Mouse (Mus musculus): ENCODE measurements around the gene Sfxn3. TPM values are rescaled to one million over a fixed set of nuclear protein-coding genes. Genes with fewer than 3 reads are reported as not detected.

Sfxn3 gene
- total and polyA plus RNA-seq, 3 experiments, result 5.0 to 10.6 TPM; not detected in 1

GRCm38 (mm10) chr19:45057724-45058112, 10.4 kb downstream of the Sfxn3 start:
- H3K4me3 ChIP-seq (ENCODE audit: control insufficient read depth in 1 of 2, insufficient read depth in 1 of 2, low read depth in 2 of 2, low read length in 2 of 2), result peak overlapping the region; percentile 81 to 94
- H3K9me3 ChIP-seq (replicated peaks; ENCODE audit: insufficient read depth, low read length), result no peaks in the 10 kb centered on the region
- peak overlapping the region; percentile 97 for H3K27ac ChIP-seq (ENCODE audit: control insufficient read depth, low read depth, low read length)
- peak overlapping the region; percentile 75 for H3K9ac ChIP-seq (ENCODE audit: control insufficient read depth, low read depth, low read length, poor library complexity, severe bottlenecking)
- H3K4me1 ChIP-seq (ENCODE audit: control insufficient read depth in 1 of 2, insufficient read depth in 2 of 2, low read length in 2 of 2), result peaks cover 13 to 32% of the 10 kb centered on the region in 2 experiments
- peaks cover 3% of the 10 kb centered on the region; the same call in 1 of the 2 replicates for H3K79me2 ChIP-seq (ENCODE audit: control insufficient read depth, insufficient read depth, low read length, poor library complexity)
- DNase-seq (ENCODE audit: low read depth, low spot score), result no peak
- no peaks in the 10 kb centered on the region for H3K27me3 ChIP-seq (ENCODE audit: control insufficient read depth in 1 of 2, insufficient read depth in 2 of 2, low read length in 2 of 2)
- no peak for TF ChIP-seq ZNF384 (IDR thresholded peaks at IDR 0.05; ENCODE audit: low read depth, low read length)
- no peak for TF ChIP-seq UBTF (IDR thresholded peaks at IDR 0.05; ENCODE audit: borderline replicate concordance, insufficient read depth, low read depth, low read length)
- no peak for TF ChIP-seq POLR2AphosphoS2 (IDR thresholded peaks at IDR 0.05; ENCODE audit: low read length)
- TF ChIP-seq CHD2 (IDR thresholded peaks at IDR 0.05; ENCODE audit: low read length), result no peak
- no peak for TF ChIP-seq NELFE (IDR thresholded peaks at IDR 0.05; ENCODE audit: low read depth, low read length)
- TF ChIP-seq GATA1 (IDR thresholded peaks at IDR 0.05; ENCODE audit: low read depth, low read length), result no peak
- TF ChIP-seq MYC (IDR thresholded peaks at IDR 0.05; ENCODE audit: low read depth, low read length), result no peak
- no peak; the same call in 1 of the 2 replicates for TF ChIP-seq MAZ (IDR thresholded peaks at IDR 0.05; ENCODE audit: low read depth, low read length)
- TF ChIP-seq ETS1 (IDR thresholded peaks at IDR 0.05; ENCODE audit: low read depth, low read length), result no peak
- TF ChIP-seq USF1 (IDR thresholded peaks at IDR 0.05; ENCODE audit: low read depth, low read length), result no peak
- no peak for TF ChIP-seq MEF2A (IDR thresholded peaks at IDR 0.05; ENCODE audit: extremely low read depth, insufficient replicate concordance, low read depth, low read length, poor library complexity, severe bottlenecking)
- no peak for TF ChIP-seq RCOR1 (IDR thresholded peaks at IDR 0.05; ENCODE audit: low read depth, low read length)
- TF ChIP-seq MAX (IDR thresholded peaks at IDR 0.05; ENCODE audit: low read length), result no peak
- TF ChIP-seq CHD1 (IDR thresholded peaks at IDR 0.05; ENCODE audit: low read depth, low read length), result no peak
- TF ChIP-seq NRF1 (IDR thresholded peaks at IDR 0.05; ENCODE audit: insufficient read depth, low read depth, low read length, poor library complexity, severe bottlenecking), result no peak
- no peak for TF ChIP-seq TBP (IDR thresholded peaks at IDR 0.05; ENCODE audit: low read depth, low read length)
- H3K36me3 ChIP-seq (ENCODE audit: control insufficient read depth in 1 of 2, insufficient read depth in 2 of 2, low read length in 2 of 2), result peaks cover 0 to 29% of the 10 kb centered on the region in 2 experiments; a peak in 2 of 4 replicates

- no peaks in the 10 kb centered on the region for H3K27me3 ChIP-seq (ENCODE audit: control insufficient read depth in 1 of 2, insufficient read depth in 2 of 2, low read length in 2 of 2)
- peak overlapping the region; percentile 97 for H3K27ac ChIP-seq (ENCODE audit: control insufficient read depth, low read depth, low read length)
- peaks cover 0 to 31% of the 10 kb centered on the region in 2 experiments; a peak in 2 of 4 replicates for H3K36me3 ChIP-seq (ENCODE audit: control insufficient read depth in 1 of 2, insufficient read depth in 2 of 2, low read length in 2 of 2)
- H3K4me1 ChIP-seq (ENCODE audit: control insufficient read depth in 1 of 2, insufficient read depth in 2 of 2, low read length in 2 of 2), result peaks cover 13 to 32% of the 10 kb centered on the region in 2 experiments
- peak overlapping the region; percentile 81 to 94 for H3K4me3 ChIP-seq (ENCODE audit: control insufficient read depth in 1 of 2, insufficient read depth in 1 of 2, low read depth in 2 of 2, low read length in 2 of 2)
- peak; percentile 99 for DNase-seq (ENCODE audit: low read depth, low spot score)
- H3K9ac ChIP-seq (ENCODE audit: control insufficient read depth, low read depth, low read length, poor library complexity, severe bottlenecking), result peak overlapping the region; percentile 92
- no peaks in the 10 kb centered on the region for H3K9me3 ChIP-seq (replicated peaks; ENCODE audit: insufficient read depth, low read length)
- H3K79me2 ChIP-seq (ENCODE audit: control insufficient read depth, insufficient read depth, low read length, poor library complexity), result peaks cover 3% of the 10 kb centered on the region; the same call in 1 of the 2 replicates
- TF ChIP-seq ZC3H11A (IDR thresholded peaks at IDR 0.05; ENCODE audit: low read depth, low read length) (no peak), ZNF384 (IDR thresholded peaks at IDR 0.05; ENCODE audit: low read depth, low read length) (no peak), E2F4 (IDR thresholded peaks at IDR 0.05; ENCODE audit: borderline replicate concordance, low read depth, low read length) (no peak), TAL1 (IDR thresholded peaks at IDR 0.05; ENCODE audit: low read length) (no peak), ELF1 (IDR thresholded peaks at IDR 0.05; ENCODE audit: low read depth, low read length) (peak; percentile 92), POLR2AphosphoS5 (IDR thresholded peaks at IDR 0.05; ENCODE audit: borderline replicate concordance, low read depth, low read length) (peak; percentile 39; the same call in 1 of the 2 replicates), MAX (IDR thresholded peaks at IDR 0.05; ENCODE audit: low read length) (no peak), CHD2 (IDR thresholded peaks at IDR 0.05; ENCODE audit: low read length) (peak; percentile 90), USF1 (IDR thresholded peaks at IDR 0.05; ENCODE audit: low read depth, low read length) (no peak), ZKSCAN1 (IDR thresholded peaks at IDR 0.05; ENCODE audit: low read depth, low read length) (no peak), SMC3 (IDR thresholded peaks at IDR 0.05; ENCODE audit: low read depth, low read length) (no peak), POLR2AphosphoS2 (IDR thresholded peaks at IDR 0.05; ENCODE audit: low read length) (peak; percentile 81; the same call in 1 of the 2 replicates), MEF2A (IDR thresholded peaks at IDR 0.05; ENCODE audit: extremely low read depth, insufficient replicate concordance, low read depth, low read length, poor library complexity, severe bottlenecking) (no peak), NELFE (IDR thresholded peaks at IDR 0.05; ENCODE audit: low read depth, low read length) (peak; percentile 83), BHLHE40 (IDR thresholded peaks at IDR 0.05; ENCODE audit: borderline replicate concordance, low read depth, low read length) (no peak), POLR2A (IDR thresholded peaks at IDR 0.05; ENCODE audit: control insufficient read depth in 1 of 2, insufficient read depth in 1 of 2, low read depth in 1 of 2, low read length in 2 of 2, poor library complexity in 1 of 2) (peak; percentile 40 to 85; a peak in 2 of 4 replicates), USF2 (IDR thresholded peaks at IDR 0.05; ENCODE audit: borderline replicate concordance in 1 of 2, insufficient read depth in 1 of 2, low read depth in 1 of 2, low read length in 2 of 2) (no peak), MYB (IDR thresholded peaks at IDR 0.05; ENCODE audit: low read depth, low read length) (0 out of 2 replicates have a peak, but pooled peaks have one; percentile 11), MXI1 (IDR thresholded peaks at IDR 0.05; ENCODE audit: low read depth, low read length) (peak; percentile 11)
Observed at GRCm38 (mm10) chr19:45058113-45058839, 11.0 kb downstream of the Sfxn3 start.

Measured in MEL (cell line).